Mouse (Mus musculus) MEL (cell line): ENCODE measurements around the gene Selplg.

Experiments used
- CHD2 ChIP-seq: IDR thresholded peaks from 2 replicates; pipeline ENCODE4 v1.6.1; 2011; ENCODE audit warnings: low read length, improper control_type of control experiment
- CTCF ChIP-seq, 3 experiments: IDR thresholded peaks in 2 of 3; conservative IDR thresholded peaks in 1 of 3; 2 replicates each; pipeline ENCODE4 v1.5.1; 2011 to 2012; ENCODE audit warnings: low read length in 3 of 3, low read depth in 2 of 3, mild to moderate bottlenecking in 2 of 3, improper control_type of control experiment in 1 of 3, inconsistent platforms in 1 of 3, mixed read lengths in 1 of 3, moderate library complexity in 1 of 3; ENCODE audit not compliant: control insufficient read depth in 1 of 3, insufficient read depth in 1 of 3, poor library complexity in 1 of 3, severe bottlenecking in 1 of 3
- NELFE ChIP-seq: IDR thresholded peaks from 2 replicates; pipeline ENCODE4 v1.6.1; 2011; ENCODE audit warnings: low read depth, low read length, improper control_type of control experiment
- POLR2A ChIP-seq, 2 experiments: IDR thresholded peaks; 2 replicates each; pipeline ENCODE4 v1.6.1; 2011 to 2012; ENCODE audit warnings: low read length in 2 of 2, mild to moderate bottlenecking in 2 of 2, control low read depth in 1 of 2, improper control_type of control experiment in 1 of 2, low read depth in 1 of 2, moderate library complexity in 1 of 2; ENCODE audit not compliant: control insufficient read depth in 1 of 2, insufficient read depth in 1 of 2, poor library complexity in 1 of 2
- POLR2AphosphoS2 ChIP-seq: IDR thresholded peaks from 2 replicates; pipeline ENCODE4 v1.6.1; 2011; ENCODE audit warnings: low read length, improper control_type of control experiment
- ZNF384 ChIP-seq: IDR thresholded peaks from 2 replicates; pipeline ENCODE4 v1.6.1; 2012; ENCODE audit warnings: low read depth, mild to moderate bottlenecking, inconsistent platforms, low read length, improper control_type of control experiment

- TF ChIP-seq POLR2AphosphoS2, result no peak
- no peak for TF ChIP-seq CTCF (IDR thresholded peaks at IDR 0.05 in 2 of 3, conservative IDR thresholded peaks at IDR 0.05 in 1 of 3; ENCODE audit: control insufficient read depth in 1 of 3, insufficient read depth in 1 of 3, low read depth in 2 of 3, low read length in 3 of 3, poor library complexity in 1 of 3, severe bottlenecking in 1 of 3)
- TF ChIP-seq ZNF384, result no peak
- TF ChIP-seq POLR2A (IDR thresholded peaks at IDR 0.05; ENCODE audit: control insufficient read depth in 1 of 2, insufficient read depth in 1 of 2, low read depth in 1 of 2, low read length in 2 of 2, poor library complexity in 1 of 2), result no peak
- TF ChIP-seq NELFE, result no peak
- TF ChIP-seq CHD2, result no peak
These were observed 21.1 kb upstream of the Selplg start for GRCm38 (mm10) chr5:113853541-113853940.
